Comparison of ENCODE assay signal across 8 mouse cellular contexts in genomic region chr1:92648673-92649072, GRCm38 (mm10). TPM values are rescaled to one million over a fixed set of nuclear protein-coding genes. Genes with fewer than 3 reads are reported as not detected.
DNase-seq lines count a peak whose midpoint lies in the region; ATAC-seq and TF ChIP-seq lines count a peak whose summit lies in the region.

Gene Otos, minus strand, starts transcription at chr1:92648841.

- H3K27me3 ChIP-seq in embryonic facial prominence, embryonic 11.5 days (ENCODE audit: control insufficient read depth, insufficient read depth, low read length) = no peaks in the 10 kb centered on the region
- 0 out of 2 replicates have a peak, but pooled peaks cover 10% of the 10 kb centered on the region for H3K27me3 ChIP-seq in heart, embryonic 14.5 days (ENCODE audit: control insufficient read depth, insufficient read depth, low read length)
- H3K27me3 ChIP-seq in liver, embryonic 15.5 days = no peaks in the 10 kb centered on the region
- no peaks in the 10 kb centered on the region for H3K27me3 ChIP-seq in neural tube, embryonic 14.5 days (ENCODE audit: control insufficient read depth, insufficient read depth, low read length)
- H3K27me3 ChIP-seq in testis, adult 2 months (ENCODE audit: control insufficient read depth, insufficient read depth, low read length) = no peaks in the 10 kb centered on the region

- H3K27ac ChIP-seq in embryonic facial prominence, embryonic 11.5 days (replicated peaks; ENCODE audit: low read depth, low read length) = no peak within 1 kb of the TSS
- no peak within 1 kb of the TSS for H3K27ac ChIP-seq in heart, embryonic 14.5 days (replicated peaks in 1 of 2; ENCODE audit: control insufficient read depth in 1 of 2, insufficient read depth in 1 of 2, low read depth in 2 of 2, low read length in 2 of 2)
- H3K27ac ChIP-seq in liver, embryonic 15.5 days (replicated peaks) = no peak within 1 kb of the TSS
- no peak within 1 kb of the TSS for H3K27ac ChIP-seq in neural tube, embryonic 14.5 days (ENCODE audit: low read depth, low read length)
- H3K27ac ChIP-seq in testis, adult 2 months (ENCODE audit: control insufficient read depth, insufficient read depth, low read depth, low read length) = no peak within 1 kb of the TSS

- TF ChIP-seq CTCF in testis, adult 2 months (IDR thresholded peaks at IDR 0.05; ENCODE audit: control insufficient read depth, insufficient read depth, insufficient replicate concordance, low read depth, low read length) = peak; percentile 95

- H3K4me1 ChIP-seq in embryonic facial prominence, embryonic 11.5 days (ENCODE audit: control insufficient read depth, insufficient read depth, low read length) = no peaks in the 10 kb centered on the region
- H3K4me1 ChIP-seq in heart, embryonic 14.5 days (ENCODE audit: control insufficient read depth in 2 of 2, insufficient read depth in 2 of 2, low read length in 2 of 2) = peaks cover 0 to 4% of the 10 kb centered on the region in 2 experiments; a peak in 2 of 4 replicates
- H3K4me1 ChIP-seq in liver, embryonic 15.5 days (replicated peaks) = peaks cover 5% of the 10 kb centered on the region; the same call in 1 of the 2 replicates
- H3K4me1 ChIP-seq in neural tube, embryonic 14.5 days (ENCODE audit: control insufficient read depth, insufficient read depth, low read length) = no peaks in the 10 kb centered on the region
- peaks cover 6% of the 10 kb centered on the region for H3K4me1 ChIP-seq in testis, adult 2 months (ENCODE audit: control insufficient read depth, insufficient read depth, low read length)

- H3K4me2 ChIP-seq in embryonic facial prominence, embryonic 11.5 days (ENCODE audit: low read depth, low read length) = no peak within 1 kb of the TSS
- peak within 1 kb of the TSS; percentile 26; the same call in 1 of the 2 replicates for H3K4me2 ChIP-seq in heart, embryonic 14.5 days (ENCODE audit: low read length)
- H3K4me2 ChIP-seq in liver, embryonic 15.5 days = peak within 1 kb of the TSS; percentile 48
- H3K4me2 ChIP-seq in neural tube, embryonic 14.5 days (ENCODE audit: low read depth, low read length) = no peak within 1 kb of the TSS

- H3K9ac ChIP-seq in embryonic facial prominence, embryonic 11.5 days (replicated peaks; ENCODE audit: low read length) = no peak within 1 kb of the TSS
- no peak within 1 kb of the TSS for H3K9ac ChIP-seq in heart, embryonic 14.5 days (ENCODE audit: low read length)
- no peak within 1 kb of the TSS for H3K9ac ChIP-seq in liver, embryonic 15.5 days
- no peak within 1 kb of the TSS for H3K9ac ChIP-seq in neural tube, embryonic 14.5 days (replicated peaks; ENCODE audit: low read depth, low read length)

- TF ChIP-seq POLR2A in testis, adult 2 months (IDR thresholded peaks at IDR 0.05; ENCODE audit: control insufficient read depth, low read depth, low read length) = no peak

- H3K9me3 ChIP-seq in embryonic facial prominence, embryonic 11.5 days (replicated peaks; ENCODE audit: control insufficient read depth, low read length) = no peaks in the 10 kb centered on the region
- H3K9me3 ChIP-seq in heart, embryonic 14.5 days (ENCODE audit: control insufficient read depth, low read length) = no peaks in the 10 kb centered on the region
- H3K9me3 ChIP-seq in liver, embryonic 15.5 days (replicated peaks) = no peaks in the 10 kb centered on the region
- no peaks in the 10 kb centered on the region for H3K9me3 ChIP-seq in neural tube, embryonic 14.5 days (ENCODE audit: control insufficient read depth, low read length)

- H3K4me3 ChIP-seq in embryonic facial prominence, embryonic 11.5 days (ENCODE audit: low read depth, low read length) = no peak within 1 kb of the TSS
- H3K4me3 ChIP-seq in heart, embryonic 14.5 days (ENCODE audit: control insufficient read depth in 1 of 2, insufficient read depth in 1 of 2, low read depth in 1 of 2, low read length in 2 of 2) = no peak within 1 kb of the TSS
- H3K4me3 ChIP-seq in liver, embryonic 15.5 days (replicated peaks) = no peak within 1 kb of the TSS
- no peak within 1 kb of the TSS for H3K4me3 ChIP-seq in neural tube, embryonic 14.5 days (ENCODE audit: low read depth, low read length)
- no peak within 1 kb of the TSS for H3K4me3 ChIP-seq in testis, adult 2 months (ENCODE audit: control insufficient read depth, low read depth, low read length)

- no peaks in the 10 kb centered on the region for H3K36me3 ChIP-seq in embryonic facial prominence, embryonic 11.5 days (replicated peaks; ENCODE audit: control insufficient read depth, insufficient read depth, low read depth, low read length)
- no peaks in the 10 kb centered on the region for H3K36me3 ChIP-seq in heart, embryonic 14.5 days (ENCODE audit: control insufficient read depth, insufficient read depth, low read length)
- no peaks in the 10 kb centered on the region for H3K36me3 ChIP-seq in liver, embryonic 15.5 days (replicated peaks)
- no peaks in the 10 kb centered on the region for H3K36me3 ChIP-seq in neural tube, embryonic 14.5 days (ENCODE audit: control insufficient read depth, insufficient read depth, low read length)
- H3K36me3 ChIP-seq in testis, adult 2 months (ENCODE audit: control insufficient read depth, insufficient read depth, low read length) = no peaks in the 10 kb centered on the region

- ATAC-seq in embryonic facial prominence, embryonic 11.5 days (replicated peaks; ENCODE audit: insufficient number of reproducible peaks, low FRiP score, low TSS enrichment, low read depth) = 0 out of 2 replicates have a peak, but pooled peaks have one; percentile 15
- ATAC-seq in heart, embryonic 14.5 days (ENCODE audit: insufficient number of reproducible peaks, insufficient read depth, low FRiP score, low read depth) = no peak
- ATAC-seq in liver, embryonic 15.5 days (ENCODE audit: insufficient read depth) = no peak
- ATAC-seq in neural tube, embryonic 14.5 days (ENCODE audit: low read depth) = peak; percentile 74

- WGBS in embryonic facial prominence, embryonic 11.5 days = 23% methylated on average over 8 of the region's 8 CpGs
- 26% methylated on average over 8 of the region's 8 CpGs for WGBS in heart, embryonic 14.5 days
- 16% methylated on average over 8 of the region's 8 CpGs for WGBS in liver, embryonic 15.5 days (ENCODE audit: insufficient replicate concordance)
- 32% methylated on average over 8 of the region's 8 CpGs for WGBS in neural tube, embryonic 14.5 days

- DNase-seq in CD4-positive, CD25-positive, alpha-beta regulatory T cell, adult 2 months (ENCODE audit: low read depth, low spot score) = peak; percentile 82
- DNase-seq in adrenal gland, postnatal 25 days = peak; percentile 80
- peak; percentile 80 for DNase-seq in embryonic facial prominence, embryonic 11.5 days (ENCODE audit: low spot score)
- DNase-seq in kidney, postnatal 10 days = peak; percentile 88

RNA-seq across cellular contexts. Expression of gene Otos, which starts in this region (rescaled TPM):
- not detected in 2 replicates for total RNA-seq in adrenal gland, postnatal 25 days (2021)
- 0.25 TPM in 1 of 2 replicates, not detected in the other for polyA plus RNA-seq in embryonic facial prominence, embryonic 11.5 days (2014; fragmentation: Nextera tagmentation; extraction: Ambion mirVana)
- not detected in 2 replicates for polyA plus RNA-seq in heart, embryonic 14.5 days (2014; fragmentation: Nextera tagmentation; extraction: Ambion mirVana)
- polyA plus RNA-seq in liver, embryonic 15.5 days (2015; fragmentation: Nextera tagmentation; extraction: Ambion mirVana) = 0.09 TPM in 1 of 2 replicates, not detected in the other
- 0.21 TPM in 1 of 2 replicates, not detected in the other for polyA plus RNA-seq in neural tube, embryonic 14.5 days (2014; fragmentation: Nextera tagmentation; extraction: Ambion mirVana)
- not detected in 2 replicates for polyA plus RNA-seq in testis, adult 2 months (2012; rRNA removed)

Comparison
In these comparisons a context has a peak if more than half of its experiments do, and no peak if none do; other contexts are left out.
1. Peak in DNase-seq in adrenal gland, postnatal 25 days; RNA of the gene not detected or under 1 TPM.
2. Peak in DNase-seq and ATAC-seq in embryonic facial prominence, embryonic 11.5 days; RNA of the gene not detected or under 1 TPM.
3. Peak in ATAC-seq in neural tube, embryonic 14.5 days; RNA of the gene not detected or under 1 TPM.
4. H3K4me2 ChIP-seq: peak in heart, embryonic 14.5 days (single experiment) and liver, embryonic 15.5 days (single experiment); none in embryonic facial prominence, embryonic 11.5 days (single experiment) and neural tube, embryonic 14.5 days (single experiment).
5. Peak in every context shown above with its lines, with median percentiles within 50 percentile points of each other: DNase-seq.